Mouse (Mus musculus) liver, embryonic 14.5 days (tissue): Measurements from ENCODE around the gene Zpbp2. TPM values are rescaled to one million over a fixed set of nuclear protein-coding genes. Genes with fewer than 3 reads are reported as not detected.

Source experiments
- ATAC-seq: fragments of 200-750 bp; cut with Nextera tagmentation; 2 replicates; pipeline ENCODE4 v1.8.0; 2017; ENCODE audit warnings: moderate number of reproducible peaks, mild to moderate bottlenecking, moderate library complexity; ENCODE audit not compliant: insufficient read depth
- DNase-seq, 3 experiments: peaks; one replicate each; pipeline ENCODE4 v3.0.0-alpha.2; 2012 to 2013; ENCODE audit warnings: low read depth in 3 of 3, low spot score in 3 of 3
- H3K27ac ChIP-seq: fragments of 300-500 bp; sonication (generic); 2 replicates; pipeline ENCODE4 v1.5.1; 2014; ENCODE audit warnings: moderate library complexity, mild to moderate bottlenecking, control low read depth, inconsistent platforms
- H3K27me3 ChIP-seq: fragments of 300-500 bp; sonication (generic); 2 replicates; pipeline ENCODE4 v1.6.1; 2014; ENCODE audit warnings: mild to moderate bottlenecking, low read length, moderate library complexity; ENCODE audit not compliant: control insufficient read depth, insufficient read depth
- H3K36me3 ChIP-seq: fragments of 300-500 bp; sonication (generic); replicated peaks from 2 replicates; pipeline ENCODE4 v1.6.1; 2014; ENCODE audit warnings: low read depth; ENCODE audit not compliant: control insufficient read depth, insufficient read depth
- H3K4me1 ChIP-seq, 2 experiments: fragments of 200-500 bp in 1 of 2; fragments of 300-500 bp in 1 of 2; sonication (generic) in 1 of 2; replicated peaks; 2 replicates each; pipeline ENCODE4 v1.6.1; 2012 to 2014; ENCODE audit warnings: antibody characterized with exemption in 1 of 2, inconsistent platforms in 1 of 2, low read length in 1 of 2; ENCODE audit not compliant: control insufficient read depth in 2 of 2, insufficient read depth in 2 of 2
- H3K4me2 ChIP-seq: fragments of 300-500 bp; sonication (generic); 2 replicates; pipeline ENCODE4 v1.6.1; 2014; ENCODE audit warnings: low read depth, mild to moderate bottlenecking, control low read depth, moderate library complexity
- H3K4me3 ChIP-seq, 2 experiments: fragments of 200-500 bp in 1 of 2; fragments of 300-500 bp in 1 of 2; sonication (generic) in 1 of 2; 2 replicates each; pipeline ENCODE4 v1.5.1; 2012 to 2014; ENCODE audit warnings: low read depth in 2 of 2, low read length in 2 of 2, mild to moderate bottlenecking in 2 of 2, control low read depth in 1 of 2, inconsistent platforms in 1 of 2, moderate library complexity in 1 of 2; ENCODE audit not compliant: insufficient read depth in 1 of 2
- H3K9ac ChIP-seq: fragments of 300-500 bp; sonication (generic); replicated peaks from 2 replicates; pipeline ENCODE4 v1.6.1; 2014; ENCODE audit warnings: mild to moderate bottlenecking, control low read depth, moderate library complexity
- H3K9me3 ChIP-seq: fragments of 300-500 bp; sonication (generic); 2 replicates; pipeline ENCODE4 v1.6.1; 2016; ENCODE audit warnings: low read length, mixed read lengths; ENCODE audit not compliant: control insufficient read depth
- CTCF ChIP-seq: IDR thresholded peaks from 2 replicates; pipeline ENCODE4 v1.5.1; 2016; ENCODE audit warnings: antibody characterized with exemption, low read depth, control low read depth
- EP300 ChIP-seq: IDR thresholded peaks from 2 replicates; pipeline ENCODE4 v1.6.1; 2016; ENCODE audit warnings: antibody characterized with exemption, low read depth
- WGBS: fragments of 180-500 bp; shearing (Covaris S2); extraction: QIAGEN DNeasy Blood & Tissue Kit; methylation state at CpG from one replicate; pipeline ENCODE4 v1.1.7; 2014; ENCODE audit not compliant: insufficient replicate concordance; 5-methylcytosine and 5-hydroxymethylcytosine counted together
- polyA plus RNA-seq, 2 experiments: library from polyadenylated mRNA; depleted of rRNA in 1 of 2; stranded (reverse) in 1 of 2; unstranded in 1 of 2; fragments of >200 nt; fragmentation: Nextera tagmentation in 1 of 2; extraction: Ambion mirVana in 1 of 2; gene quantifications; 2 replicates each; pipeline versions ENCODE4 v1.2.1 to v1.2.3; 2012 to 2014

The Zpbp2 gene
- polyA plus RNA-seq, 2 experiments = 0.44 to 0.76 TPM

DNA sequence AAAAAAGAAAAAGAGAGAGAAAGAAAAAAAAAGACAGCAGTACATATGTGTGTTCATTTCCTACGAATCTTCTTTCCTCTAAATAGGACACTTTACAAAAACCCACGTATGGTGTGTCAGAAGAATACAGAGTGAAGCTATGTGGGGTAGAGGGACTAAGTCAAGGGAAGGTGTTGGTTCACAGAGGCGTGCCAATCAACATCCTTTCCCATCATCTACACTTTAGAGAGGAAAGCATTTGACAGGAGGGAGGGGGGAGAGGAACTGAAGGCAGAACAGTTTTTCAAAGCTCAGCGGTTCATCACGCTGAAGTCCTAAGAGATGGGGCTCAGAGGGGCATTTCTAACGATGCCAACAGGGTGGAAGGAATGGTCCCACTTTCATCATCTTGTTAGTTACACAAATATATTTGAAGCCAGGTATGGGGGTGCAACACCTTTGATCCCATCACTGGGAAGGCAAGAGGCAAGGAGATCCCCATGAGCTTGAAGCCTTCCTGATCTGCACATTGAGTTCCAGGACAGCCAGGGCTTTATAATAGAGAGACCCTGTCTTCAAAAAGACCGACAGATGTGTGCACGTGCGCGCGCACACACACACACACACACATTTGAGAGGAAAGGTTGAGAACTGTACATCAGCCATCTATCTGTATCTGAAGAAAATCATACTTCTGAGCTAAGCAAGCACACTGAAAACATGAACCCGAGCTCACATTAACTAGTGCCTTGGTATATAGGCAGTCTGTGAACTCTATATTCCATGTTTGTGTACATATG is 4.2 kb upstream of the Zpbp2 start:
- TF ChIP-seq EP300 = no peak
- no peak for TF ChIP-seq CTCF
- Histone ChIP-seq H3K4me2 (no peak overlapping the region), H3K9ac (no peak overlapping the region), H3K36me3 (no peaks in the 10 kb centered on the region), H3K27ac (no peak overlapping the region), H3K4me3 (no peak overlapping the region), H3K27me3 (peaks cover 80% of the 10 kb centered on the region), H3K9me3 (no peaks in the 10 kb centered on the region), H3K4me1 (peaks cover 9 to 10% of the 10 kb centered on the region in 2 experiments)
- DNase-seq = no peak
- ATAC-seq = no peak
- 24% methylated on average over 12 of the region's 12 CpGs for WGBS

DNA sequence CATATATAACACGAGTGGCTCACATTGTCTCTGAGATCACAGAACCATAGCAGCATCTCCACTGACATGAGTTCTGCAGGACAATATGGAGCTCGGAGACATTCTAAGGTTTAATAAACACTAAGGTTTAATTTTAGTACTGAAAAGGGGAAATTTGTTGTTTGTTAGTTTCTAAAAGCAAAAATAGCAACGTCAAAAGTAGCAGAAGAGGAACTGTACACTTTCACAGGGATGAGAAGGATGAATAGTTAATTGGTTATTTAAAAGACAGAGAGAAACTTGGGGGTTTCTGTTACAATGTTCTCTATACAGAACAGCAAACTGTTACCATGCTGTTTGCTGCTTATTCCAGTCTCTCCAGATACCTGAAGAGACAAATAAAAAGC is 3.6 kb upstream of the Zpbp2 start:
- H3K9me3 ChIP-seq = no peaks in the 10 kb centered on the region
- no peak for TF ChIP-seq CTCF
- no peak for TF ChIP-seq EP300
- ATAC-seq = no peak
- peaks cover 11 to 12% of the 10 kb centered on the region in 2 experiments for H3K4me1 ChIP-seq
- 27% methylated on average over 3 of the region's 3 CpGs for WGBS
- no peak overlapping the region for H3K27ac ChIP-seq
- no peak overlapping the region for H3K4me2 ChIP-seq
- H3K4me3 ChIP-seq = no peak overlapping the region
- H3K9ac ChIP-seq = no peak overlapping the region
- H3K27me3 ChIP-seq = peaks cover 78% of the 10 kb centered on the region
- no peaks in the 10 kb centered on the region for H3K36me3 ChIP-seq
- no peak for DNase-seq

DNA sequence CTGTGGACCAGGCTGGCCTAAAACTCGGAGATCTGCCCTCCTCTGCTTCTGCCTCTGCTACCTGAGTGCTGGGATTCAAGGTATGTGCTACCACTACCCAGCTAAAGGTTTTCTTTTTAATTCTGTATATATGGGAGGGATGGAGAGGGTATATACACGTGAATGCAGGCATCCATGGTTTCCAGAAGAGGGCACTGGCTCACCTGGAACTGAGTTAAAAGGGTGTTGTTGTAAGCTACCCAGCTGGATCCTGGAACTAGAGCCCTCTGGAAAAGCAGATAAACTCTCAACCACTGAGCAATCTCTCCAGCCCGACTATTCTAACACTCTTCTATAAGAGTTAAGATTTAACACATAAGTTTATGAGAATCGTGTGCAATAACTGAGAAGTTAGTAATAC is 1.5 kb upstream of the Zpbp2 start:
- TF ChIP-seq CTCF (peak; percentile 48), EP300 (no peak)
- H3K4me3 ChIP-seq = no peak overlapping the region
- peaks cover 11 to 12% of the 10 kb centered on the region in 2 experiments for H3K4me1 ChIP-seq
- peaks cover 61% of the 10 kb centered on the region for H3K27me3 ChIP-seq
- no peaks in the 10 kb centered on the region for H3K36me3 ChIP-seq
- WGBS = 26% methylated on average over 4 of the region's 4 CpGs
- H3K27ac ChIP-seq = no peak overlapping the region
- DNase-seq = no peak
- H3K4me2 ChIP-seq = no peak overlapping the region
- no peak overlapping the region for H3K9ac ChIP-seq
- ATAC-seq = no peak
- H3K9me3 ChIP-seq = no peaks in the 10 kb centered on the region

DNA sequence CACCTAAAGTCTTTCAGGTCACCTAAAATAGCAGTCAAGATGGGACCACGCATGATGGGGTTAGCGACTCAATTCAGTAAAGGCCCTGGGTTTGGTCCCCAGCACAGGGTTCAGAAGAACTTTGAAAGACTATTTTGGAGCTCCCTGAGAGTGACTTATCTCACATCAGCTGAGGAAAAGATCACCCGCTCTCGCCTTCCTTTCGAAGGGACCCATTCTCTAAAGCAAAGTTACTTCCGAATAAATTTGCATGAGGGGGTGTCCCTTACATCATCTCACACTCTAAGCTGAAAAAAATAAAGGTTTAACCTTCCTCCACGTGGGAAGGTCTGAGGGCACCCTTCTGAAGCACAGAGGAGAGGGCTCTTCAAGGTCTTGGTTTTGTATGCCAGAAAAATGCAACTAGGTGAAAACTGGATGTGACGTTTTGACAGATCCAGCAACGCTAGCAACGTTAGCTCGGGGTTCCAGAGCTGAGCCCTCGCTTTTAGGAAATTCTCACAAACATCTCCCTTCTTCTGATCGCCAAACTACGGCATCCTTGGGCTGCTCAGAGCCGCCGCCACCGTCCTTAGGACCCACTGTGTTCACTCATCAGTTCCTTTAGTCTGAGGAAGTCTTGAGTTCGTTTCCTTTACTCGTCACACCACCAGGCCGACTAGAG is 454 bp upstream of the Zpbp2 start:
- peaks cover 11 to 12% of the 10 kb centered on the region in 2 experiments for H3K4me1 ChIP-seq
- H3K4me3 ChIP-seq = peak overlapping the region; percentile 47 to 78
- H3K9me3 ChIP-seq = no peaks in the 10 kb centered on the region
- DNase-seq (no peak), ATAC-seq (no peak)
- H3K4me2 ChIP-seq = peak overlapping the region; percentile 95
- peaks cover 52% of the 10 kb centered on the region for H3K27me3 ChIP-seq
- TF ChIP-seq CTCF (no peak), EP300 (no peak)
- 15% methylated on average over 20 of the region's 20 CpGs for WGBS
- peak overlapping the region; percentile 47 for H3K9ac ChIP-seq
- H3K27ac ChIP-seq = no peak overlapping the region
- no peaks in the 10 kb centered on the region for H3K36me3 ChIP-seq

DNA sequence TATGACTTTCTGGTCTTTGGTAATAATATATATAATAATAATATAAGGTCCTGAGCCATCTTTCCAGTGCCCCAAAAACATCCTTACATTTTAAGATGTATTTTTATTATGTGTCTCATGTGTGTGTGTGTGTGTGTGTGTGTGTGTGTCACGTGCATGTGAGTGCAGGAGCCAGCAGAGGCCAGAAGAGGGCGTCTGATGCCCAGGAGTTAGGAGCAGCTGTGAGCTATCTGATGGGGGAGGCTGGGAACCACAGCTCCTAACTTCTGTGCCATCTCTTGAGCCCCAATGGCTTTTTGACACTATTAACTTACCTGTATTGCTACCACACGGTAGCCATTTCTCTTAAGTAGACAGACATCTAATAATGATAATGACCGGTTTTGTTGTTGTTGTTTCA is 3.1 kb downstream of the Zpbp2 start:
- no peaks in the 10 kb centered on the region for H3K9me3 ChIP-seq
- H3K4me2 ChIP-seq = no peak overlapping the region
- WGBS = 80% methylated on average over 4 of the region's 4 CpGs
- DNase-seq = no peak
- peaks cover 16% of the 10 kb centered on the region for H3K27me3 ChIP-seq
- no peak overlapping the region for H3K27ac ChIP-seq
- TF ChIP-seq EP300 (no peak), CTCF (peak; percentile 40)
- no peak overlapping the region for H3K9ac ChIP-seq
- no peaks in the 10 kb centered on the region for H3K36me3 ChIP-seq
- no peak overlapping the region for H3K4me3 ChIP-seq
- ATAC-seq = no peak
- H3K4me1 ChIP-seq = peaks cover 11 to 12% of the 10 kb centered on the region in 2 experiments
